Mouse (Mus musculus): ENCODE results near the gene Carmil1.

Carmil1 gene

DNA sequence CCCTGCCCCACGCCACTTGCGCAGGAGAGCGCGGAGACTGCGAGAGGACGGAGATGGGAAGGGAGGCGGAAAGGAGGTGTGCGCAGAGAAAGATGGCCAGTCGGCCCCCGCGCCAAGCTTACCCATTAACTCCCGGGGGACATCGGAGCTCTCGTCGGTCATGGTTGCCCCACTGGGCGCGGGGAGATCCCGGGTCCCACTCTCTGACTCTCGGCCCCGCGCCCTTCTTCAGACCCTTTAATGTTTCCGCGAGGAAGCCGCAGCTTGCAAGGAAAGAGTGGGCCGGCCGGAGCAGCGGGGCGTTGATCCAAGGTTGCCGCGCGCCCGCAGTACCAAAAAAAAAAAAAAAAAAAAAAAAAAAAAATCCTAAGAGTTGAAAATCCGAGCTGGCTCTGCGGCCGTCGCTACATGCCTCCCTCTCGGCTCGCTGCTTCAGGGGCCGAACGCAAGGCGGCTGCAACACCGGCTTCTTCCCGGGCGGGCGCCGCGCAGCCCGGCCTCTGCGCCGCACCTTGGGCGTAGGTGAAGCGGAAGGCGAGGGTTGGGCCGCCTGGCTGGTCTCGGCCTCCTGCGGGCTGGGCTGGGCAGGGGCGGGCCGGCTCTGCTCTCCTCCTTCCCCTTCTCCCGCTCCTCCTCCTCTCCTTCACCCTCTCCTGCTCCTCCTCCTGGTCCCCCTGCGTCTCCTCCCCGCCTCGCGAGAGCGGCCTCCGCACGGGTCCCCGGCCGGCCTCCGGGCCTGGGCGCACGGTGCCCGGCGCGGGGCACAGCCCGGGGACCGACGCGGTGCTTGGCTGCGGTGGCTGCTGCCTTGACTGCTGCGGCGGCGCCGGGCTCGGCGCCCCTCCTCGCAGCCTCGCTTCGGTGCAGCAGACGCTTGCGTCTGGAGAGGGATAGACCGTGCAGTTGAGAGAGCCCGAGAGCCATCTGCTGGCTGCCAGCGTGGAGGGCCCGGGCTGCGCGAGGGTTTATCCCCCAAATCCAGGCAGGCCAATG, at the start of gene Carmil1:
Carmil1 (minus strand) TSS at position 357 of the 993 bp plus-strand sequence.
- peak; percentile 92 for DNase-seq

DNA sequence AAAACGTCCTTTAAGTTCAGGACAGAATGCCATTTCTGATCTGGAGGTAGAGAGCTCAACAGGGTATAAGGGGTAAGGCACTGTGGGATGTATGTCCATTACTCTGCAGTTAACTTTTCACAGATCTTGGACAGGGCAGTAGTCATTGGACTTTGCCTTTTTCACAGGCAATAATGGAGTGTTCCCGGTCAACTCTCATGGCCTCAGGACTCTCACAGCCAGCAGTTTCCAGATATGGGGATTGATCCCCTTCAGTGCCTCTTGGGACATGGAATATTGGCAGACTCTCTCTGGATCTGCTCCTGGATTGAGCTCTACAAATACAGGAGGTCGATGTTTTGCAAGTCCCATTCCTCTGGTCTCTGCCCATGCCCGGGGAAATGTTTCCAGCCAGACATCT, 49.5 kb upstream of the Carmil1 start:
- no peak for DNase-seq

- no peak for DNase-seq
These were observed 47.6 kb upstream of the Carmil1 start for GRCm38 (mm10) chr13:24328036-24328817.

- no peak for DNase-seq
These were observed 46.6 kb upstream of the Carmil1 start, which contains the start of gene Cmah for GRCm38 (mm10) chr13:24327201-24327600. TSS of gene Cmah (plus strand) at chr13:24327404.

DNA sequence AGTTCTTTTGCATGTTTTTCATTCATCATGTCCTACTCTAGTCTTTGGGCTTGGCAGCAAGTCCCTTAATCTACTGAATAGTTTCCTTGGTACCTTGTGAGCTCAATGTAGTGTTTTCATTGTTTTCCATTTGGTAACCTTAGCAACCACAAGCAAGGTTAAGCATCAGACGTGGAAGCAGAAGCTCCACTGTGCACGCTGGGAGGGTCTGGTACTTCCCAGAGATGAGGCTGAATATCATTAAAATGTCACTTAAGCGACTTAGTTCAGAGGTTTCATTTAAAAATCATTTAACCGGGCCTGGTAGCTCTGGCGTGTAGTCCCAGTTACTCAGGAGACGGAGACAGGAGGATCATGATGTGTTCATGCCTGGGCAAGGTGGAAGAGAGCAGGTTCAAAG, 40.7 kb upstream of the Carmil1 start:
- DNase-seq = no peak

- peak; percentile 54 for DNase-seq
These were observed 38.0 kb upstream of the Carmil1 start for GRCm38 (mm10) chr13:24318618-24319017.

- DNase-seq = no peak
These were observed 36.0 kb upstream of the Carmil1 start for GRCm38 (mm10) chr13:24316563-24316962.

GRCm38 (mm10) chr13:24311011-24311940, 30.7 kb upstream of the Carmil1 start:
- no peak for DNase-seq

- no peak for DNase-seq
These were observed 25.7 kb upstream of the Carmil1 start for GRCm38 (mm10) chr13:24306248-24306647.

DNA sequence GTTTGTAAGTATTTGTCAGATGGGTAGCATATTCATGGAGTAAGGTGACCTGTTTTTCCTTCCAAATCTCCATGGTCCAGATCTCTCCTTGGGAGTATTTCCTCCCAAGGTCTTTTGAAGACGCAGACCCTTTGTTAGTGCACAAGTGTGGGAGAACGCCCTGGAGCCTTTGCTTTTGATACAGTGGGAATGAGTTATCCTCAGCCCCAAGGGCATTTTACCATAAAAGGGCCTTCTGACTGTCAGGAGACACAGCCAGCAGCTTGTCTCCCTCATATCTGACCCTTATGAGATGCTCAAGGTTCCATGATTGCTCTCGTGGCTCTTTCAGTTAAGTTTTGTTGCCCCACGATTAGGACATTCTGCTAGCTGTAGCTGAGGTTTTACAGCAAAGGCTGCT, 24.9 kb upstream of the Carmil1 start:
- no peak for DNase-seq

DNA sequence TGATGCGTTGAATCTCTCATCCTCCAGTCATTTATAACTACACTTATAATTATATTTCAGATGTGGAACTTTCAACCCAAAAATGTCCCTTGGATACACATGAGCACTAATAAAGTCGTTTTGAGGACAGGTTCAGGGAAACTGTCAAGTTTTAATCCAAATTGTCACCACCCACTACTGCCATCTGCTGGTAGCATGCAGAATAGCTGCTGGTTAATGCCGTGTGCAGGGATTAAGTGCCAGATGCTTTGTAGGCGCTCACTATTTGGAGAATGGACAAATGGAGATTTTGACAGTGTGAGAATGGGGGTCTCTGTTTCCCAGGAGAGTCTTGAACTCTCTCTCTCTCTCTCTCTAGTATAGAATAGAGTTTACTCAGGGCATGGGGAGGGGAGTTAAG, 16.7 kb upstream of the Carmil1 start:
- peak; percentile 71 for DNase-seq

GRCm38 (mm10) chr13:24287381-24287780, 6.8 kb upstream of the Carmil1 start:
- DNase-seq = no peak

- DNase-seq = peak; percentile 52
These were observed 695 bp downstream of the Carmil1 start for GRCm38 (mm10) chr13:24279762-24280438.

DNA sequence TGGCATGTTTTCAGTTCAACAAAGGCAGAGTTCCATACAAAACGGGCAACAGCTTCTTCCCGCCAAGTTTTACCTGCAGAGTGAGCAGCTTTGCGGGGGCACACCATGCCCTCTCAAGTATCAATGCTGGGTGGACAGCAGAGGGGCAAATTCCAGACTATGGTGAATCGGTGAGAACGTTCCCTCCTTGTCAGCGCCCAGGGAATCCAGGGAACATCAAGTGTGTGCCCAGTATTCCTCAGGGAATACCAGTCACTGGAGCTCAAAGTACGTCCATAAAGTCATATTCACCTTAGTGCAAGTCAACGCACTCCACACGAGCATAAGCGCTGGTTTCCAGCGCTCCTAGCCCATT, 1.2 kb downstream of the Carmil1 start:
- DNase-seq = no peak

DNA sequence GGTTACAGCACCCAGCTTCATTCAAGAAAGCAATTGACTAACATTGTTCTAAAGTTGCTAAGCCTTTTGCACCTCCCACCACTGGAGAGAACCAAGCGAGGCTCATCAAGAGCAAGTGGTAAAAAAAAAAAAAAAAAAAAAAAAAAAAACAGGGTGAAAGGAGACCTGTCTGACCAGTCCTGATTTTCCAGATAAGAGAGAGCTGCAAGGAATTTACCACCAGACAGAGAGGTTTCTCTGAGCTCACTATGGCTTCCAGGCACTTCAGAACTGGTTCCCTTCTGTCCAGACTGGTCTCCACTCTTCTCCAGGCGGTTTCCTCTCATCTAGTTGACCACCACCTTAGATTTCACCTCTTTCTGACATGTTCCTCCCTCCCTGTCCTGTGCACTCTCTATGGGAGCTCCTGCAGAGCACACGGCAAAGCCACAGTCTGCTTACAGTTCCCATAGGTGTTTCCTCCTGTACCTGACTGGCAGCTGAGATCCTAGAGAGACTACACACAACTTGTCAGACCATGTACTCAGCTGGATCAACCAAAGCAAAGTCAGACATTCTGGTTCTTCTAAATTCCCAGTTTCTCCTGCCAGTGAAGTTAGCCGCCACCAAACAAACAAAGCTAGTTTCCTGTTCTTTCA, 7.7 kb downstream of the Carmil1 start:
- no peak for DNase-seq

GRCm38 (mm10) chr13:24269100-24269465, 11.5 kb downstream of the Carmil1 start:
- no peak for DNase-seq

GRCm38 (mm10) chr13:24268355-24269099, 12.1 kb downstream of the Carmil1 start:
- DNase-seq = no peak

GRCm38 (mm10) chr13:24264760-24265159, 15.8 kb downstream of the Carmil1 start:
- no peak for DNase-seq

GRCm38 (mm10) chr13:24263560-24263959, 17.0 kb downstream of the Carmil1 start:
- no peak for DNase-seq

DNA sequence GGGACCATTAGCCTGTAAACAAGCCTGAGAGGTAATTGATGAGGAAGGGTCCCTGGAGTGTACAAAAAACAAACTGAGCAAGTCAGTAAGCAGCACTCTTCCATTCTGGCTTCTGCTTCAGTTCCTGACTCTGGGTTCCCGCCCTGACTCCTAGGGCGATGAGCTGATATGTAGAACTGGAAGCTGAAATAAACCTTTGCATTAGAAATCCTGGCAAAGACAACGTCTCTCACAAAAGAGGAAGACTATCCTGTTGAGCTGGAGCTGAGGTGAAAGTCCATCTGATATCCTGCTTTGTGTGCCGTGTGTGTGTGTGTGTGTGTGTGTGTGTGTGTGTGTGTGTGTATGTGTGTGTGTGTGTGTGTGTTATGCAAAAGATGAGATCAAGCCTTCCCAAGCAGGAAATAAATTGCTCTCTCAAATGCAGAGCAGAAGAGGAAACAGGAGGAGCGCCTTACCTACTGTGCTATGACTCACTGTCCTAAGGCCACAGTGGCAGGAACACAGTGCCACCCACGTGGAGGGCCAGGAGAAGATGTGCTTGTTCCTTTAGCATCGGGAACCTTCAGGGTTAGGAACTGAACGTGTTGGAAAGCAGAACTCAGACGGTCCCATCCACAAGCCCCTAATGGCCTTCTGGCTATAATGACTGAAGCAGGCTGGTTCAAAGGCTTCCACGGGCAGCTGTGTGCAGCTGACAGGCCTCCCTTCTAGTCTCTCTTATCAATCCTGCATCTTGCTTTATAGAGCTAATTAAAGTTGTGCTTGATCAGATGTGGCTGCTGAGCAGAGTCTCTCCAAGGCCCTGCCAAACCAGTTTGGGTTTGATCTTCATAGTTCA, 19.6 kb downstream of the Carmil1 start:
- no peak for DNase-seq

Data from embryo, embryonic 11 days (tissue).